In the genomic region with DNA sequence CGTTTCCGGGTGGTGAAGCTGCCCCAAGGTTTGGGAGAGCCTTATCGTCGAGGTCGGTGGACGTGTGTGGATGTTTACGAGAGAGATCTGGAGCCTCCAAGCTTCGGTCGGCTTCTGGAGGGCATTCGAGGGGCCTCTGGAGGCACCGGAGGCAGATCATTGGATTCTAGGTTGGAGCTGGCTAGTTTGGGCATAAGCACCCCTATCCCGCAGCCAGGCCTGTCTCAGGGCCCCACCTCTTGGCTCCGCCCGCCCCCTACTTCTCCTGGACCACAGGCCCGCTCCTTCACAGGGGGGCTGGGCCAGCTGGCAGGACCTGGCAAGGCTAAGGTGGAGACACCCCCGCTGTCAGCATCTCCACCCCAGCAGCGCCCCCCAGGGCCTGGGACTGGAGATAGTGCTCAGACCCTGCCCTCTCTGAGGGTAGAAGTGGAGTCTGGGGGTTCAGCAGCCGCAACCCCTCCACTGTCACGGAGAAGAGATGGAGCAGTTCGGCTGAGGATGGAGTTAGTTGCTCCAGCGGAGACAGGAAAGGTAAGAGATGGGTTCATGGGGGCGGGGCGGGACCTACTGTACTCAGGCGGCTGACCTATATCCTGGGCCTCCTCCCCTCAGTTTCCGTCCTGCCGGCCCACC, we compare ENCODE assay signal across 8 mouse cellular contexts. TPM values are rescaled to one million over a fixed set of nuclear protein-coding genes. Genes with fewer than 3 reads are reported as not detected.
DNase-seq lines count a peak whose midpoint lies in the region; ATAC-seq and TF ChIP-seq lines count a peak whose summit lies in the region.

No protein-coding gene starts in this region.

- no peaks in the 10 kb centered on the region for H3K27me3 ChIP-seq in lung, postnatal 0 days (replicated peaks; ENCODE audit: insufficient read depth, low read length)

- DNase-seq in left cerebral cortex, postnatal 4 days, result peak; percentile 66
- DNase-seq in left cerebral cortex, adult 9 months (ENCODE audit: low spot score in 2 of 2), result no peak
- peak; percentile 74 for DNase-seq in cerebellum, adult 9-10 months
- peak; percentile 55 for DNase-seq in gastrocnemius, postnatal 25 days
- peak; percentile 50 for DNase-seq in kidney, adult 18-20 months
- peak; percentile 60 for DNase-seq in lung, postnatal 0 days (ENCODE audit: low spot score)
- DNase-seq in spleen, adult 18-20 months, result peak; percentile 56 to 63
- no peak for DNase-seq in right cerebral cortex, adult 18-20 months

- H3K27ac ChIP-seq in lung, postnatal 0 days (ENCODE audit: low read length), result peak overlapping the region; percentile 97

- 1% methylated on average over 21 of the region's 26 CpGs for WGBS in lung, postnatal 0 days

- TF ChIP-seq EP300 in lung, postnatal 0 days (IDR thresholded peaks at IDR 0.05), result no peak

- intact Hi-C loops in left cerebral cortex, postnatal 4 days (cut with DNase I), result loop anchor here (10.0 kb wide), 1 partner anchor 393 kb away; a partner anchor contains a TSS

- H3K4me3 ChIP-seq in lung, postnatal 0 days (ENCODE audit: low read depth, low read length), result peak overlapping the region; percentile 74

- peaks cover 3% of the 10 kb centered on the region for H3K4me1 ChIP-seq in lung, postnatal 0 days (ENCODE audit: insufficient read depth, low read depth, low read length)

- ATAC-seq in lung, postnatal 0 days, result peak; percentile 20

- peak; percentile 39 for TF ChIP-seq CTCF in lung, postnatal 0 days (IDR thresholded peaks at IDR 0.05)

- no peaks in the 10 kb centered on the region for H3K9me3 ChIP-seq in lung, postnatal 0 days (ENCODE audit: low read length)

- peaks cover 11% of the 10 kb centered on the region for H3K36me3 ChIP-seq in lung, postnatal 0 days (ENCODE audit: insufficient read depth, low read length)

- H3K9ac ChIP-seq in lung, postnatal 0 days (replicated peaks; ENCODE audit: low read depth), result peak overlapping the region; percentile 79

- peak overlapping the region; percentile 97 for H3K4me2 ChIP-seq in lung, postnatal 0 days (replicated peaks; ENCODE audit: low read depth, low read length)

RNA-seq across cellular contexts. Expression of a gene that starts 1.9 kb away (rescaled TPM):
- 10 to 100 TPM; 61.6 to 71.9 TPM for total RNA-seq in left cerebral cortex, postnatal 4 days (2021)
- 10 to 100 TPM; 57.8 to 59.1 TPM for total RNA-seq in gastrocnemius, postnatal 25 days (2021)
- polyA plus RNA-seq in lung, postnatal 0 days (2015; fragmentation: Nextera tagmentation; extraction: Ambion mirVana), result 119 and 129 TPM in 2 replicates

RNA-seq across cellular contexts. Expression of a gene that starts 6.0 kb away (rescaled TPM):
- 100 to 1,000 TPM; 195 to 197 TPM for total RNA-seq in left cerebral cortex, postnatal 4 days (2021)
- under 1 TPM; 0.10 to 0.35 TPM for total RNA-seq in gastrocnemius, postnatal 25 days (2021)
- polyA plus RNA-seq in lung, postnatal 0 days (2015; fragmentation: Nextera tagmentation; extraction: Ambion mirVana), result 0.51 and 0.65 TPM in 2 replicates

RNA-seq across cellular contexts. Expression of a gene that starts 31.2 kb away (rescaled TPM):
- 10 to 100 TPM; 28.4 to 38.6 TPM for total RNA-seq in left cerebral cortex, postnatal 4 days (2021)
- 1 to 10 TPM; 7.1 to 8.9 TPM for total RNA-seq in gastrocnemius, postnatal 25 days (2021)
- 28.8 and 29.8 TPM in 2 replicates for polyA plus RNA-seq in lung, postnatal 0 days (2015; fragmentation: Nextera tagmentation; extraction: Ambion mirVana)

RNA-seq across cellular contexts. Expression of a gene that starts 40.0 kb away (rescaled TPM):
- 10 to 100 TPM; 32.9 to 35.2 TPM for total RNA-seq in left cerebral cortex, postnatal 4 days (2021)
- total RNA-seq in gastrocnemius, postnatal 25 days (2021), result 10 to 100 TPM; 14.7 to 20.1 TPM
- polyA plus RNA-seq in lung, postnatal 0 days (2015; fragmentation: Nextera tagmentation; extraction: Ambion mirVana), result 12.2 and 13.7 TPM in 2 replicates

RNA-seq across cellular contexts. Expression of a gene that starts 40.2 kb away (rescaled TPM):
- 1 to 10 TPM; 5.4 to 6.1 TPM for total RNA-seq in left cerebral cortex, postnatal 4 days (2021)
- under 1 TPM in 1 of 2 experiments, not detected in 1; 0.35 TPM for total RNA-seq in gastrocnemius, postnatal 25 days (2021)
- polyA plus RNA-seq in lung, postnatal 0 days (2015; fragmentation: Nextera tagmentation; extraction: Ambion mirVana), result 2.4 and 4.3 TPM in 2 replicates

Comparison
In these comparisons a context has a peak if more than half of its experiments do, and no peak if none do; other contexts are left out.
1. DNase-seq: peak in left cerebral cortex, postnatal 4 days (single experiment), cerebellum, adult 9-10 months (single experiment), gastrocnemius, postnatal 25 days (single experiment), kidney, adult 18-20 months (single experiment), lung, postnatal 0 days (single experiment) and spleen, adult 18-20 months (2 of 2); none in left cerebral cortex, adult 9 months (0 of 2) and right cerebral cortex, adult 18-20 months (single experiment).
2. RNA of a gene that starts 6.0 kb away (total RNA-seq): 195 to 197 TPM in left cerebral cortex, postnatal 4 days; 0.10 to 0.35 TPM in gastrocnemius, postnatal 25 days; every median in the first group is over 100 times any median in the second.